Mouse (Mus musculus) forebrain, embryonic 13.5 days (tissue): Measurements from ENCODE around the gene Sncb. TPM values are rescaled to one million over a fixed set of nuclear protein-coding genes. Genes with fewer than 3 reads are reported as not detected.

Experiments used
- ATAC-seq: fragments of 200-750 bp; cut with Nextera tagmentation; 2 replicates; pipeline ENCODE4 v1.8.0; 2017
- H3K27ac ChIP-seq: fragments of 300-500 bp; sonication (generic); 2 replicates; pipeline ENCODE4 v1.5.1; 2015; ENCODE audit warnings: inconsistent platforms, mild to moderate bottlenecking, moderate library complexity
- H3K27me3 ChIP-seq: fragments of 300-500 bp; sonication (generic); 2 replicates; pipeline ENCODE4 v1.6.1; 2015; ENCODE audit warnings: mild to moderate bottlenecking, inconsistent platforms
- H3K36me3 ChIP-seq: fragments of 300-500 bp; sonication (generic); 2 replicates; pipeline ENCODE4 v1.6.1; 2015; ENCODE audit warnings: mild to moderate bottlenecking, inconsistent platforms; ENCODE audit not compliant: poor library complexity, severe bottlenecking
- H3K4me1 ChIP-seq: fragments of 300-500 bp; sonication (generic); 2 replicates; pipeline ENCODE4 v1.6.1; 2015; ENCODE audit warnings: inconsistent platforms
- H3K4me2 ChIP-seq: fragments of 300-500 bp; sonication (generic); 2 replicates; pipeline ENCODE4 v1.6.1; 2015; ENCODE audit warnings: inconsistent platforms, mild to moderate bottlenecking, moderate library complexity
- H3K4me3 ChIP-seq: fragments of 300-500 bp; sonication (generic); 2 replicates; pipeline ENCODE4 v1.5.1; 2015; ENCODE audit warnings: mild to moderate bottlenecking, inconsistent platforms
- H3K9ac ChIP-seq: fragments of 300-500 bp; sonication (generic); 2 replicates; pipeline ENCODE4 v1.6.1; 2015; ENCODE audit warnings: mild to moderate bottlenecking, inconsistent platforms
- H3K9me3 ChIP-seq: fragments of 300-500 bp; sonication (generic); replicated peaks from 2 replicates; pipeline ENCODE4 v1.6.1; 2016; ENCODE audit warnings: inconsistent platforms
- WGBS: fragments of 180-500 bp; shearing (Covaris S2); methylation state at CpG from one replicate; pipeline ENCODE4 v1.1.7; 2015; 5-methylcytosine and 5-hydroxymethylcytosine counted together
- polyA plus RNA-seq: library from polyadenylated mRNA; unstranded; fragments of >200 nt; fragmentation: Nextera tagmentation; extraction: Ambion mirVana; gene quantifications from 2 replicates; pipeline ENCODE4 v1.2.1, GENCODE M21; 2015

The Sncb gene
- polyA plus RNA-seq, 1 experiment from 2014 or later, result 9.1 TPM

GRCm38 (mm10) chr13:54765281-54766191 lies 859 bp downstream of the Sncb start:
- Histone ChIP-seq H3K36me3 (no peaks in the 10 kb centered on the region), H3K27me3 (peaks cover 70% of the 10 kb centered on the region), H3K9me3 (no peaks in the 10 kb centered on the region), H3K27ac (no peak overlapping the region), H3K4me3 (peak overlapping the region; percentile 51), H3K9ac (peak overlapping the region; percentile 68), H3K4me2 (peak overlapping the region; percentile 88), H3K4me1 (peaks cover 29% of the 10 kb centered on the region)
- ATAC-seq, result peak; percentile 34
- 4% methylated on average over 44 of the region's 44 CpGs for WGBS

GRCm38 (mm10) chr13:54760906-54761305 lies 5.5 kb downstream of the Sncb start:
- peaks cover 58% of the 10 kb centered on the region for H3K4me1 ChIP-seq
- H3K27ac ChIP-seq, result 0 out of 2 replicates have a peak overlapping the region, but pooled peaks have one; percentile 8
- H3K9ac ChIP-seq, result no peak overlapping the region
- H3K27me3 ChIP-seq, result peaks cover 61% of the 10 kb centered on the region
- no peaks in the 10 kb centered on the region for H3K9me3 ChIP-seq
- no peak for ATAC-seq
- H3K4me3 ChIP-seq, result no peak overlapping the region
- H3K36me3 ChIP-seq, result no peaks in the 10 kb centered on the region
- H3K4me2 ChIP-seq, result no peak overlapping the region
- WGBS, result 72% methylated on average over 7 of the region's 7 CpGs

GRCm38 (mm10) chr13:54760164-54760795 lies 6.1 kb downstream of the Sncb start:
- Histone ChIP-seq H3K4me2 (no peak overlapping the region), H3K36me3 (no peaks in the 10 kb centered on the region), H3K9ac (no peak overlapping the region), H3K9me3 (no peaks in the 10 kb centered on the region), H3K27me3 (peaks cover 54% of the 10 kb centered on the region), H3K4me3 (no peak overlapping the region), H3K4me1 (peaks cover 57% of the 10 kb centered on the region), H3K27ac (peak overlapping the region; percentile 31; the same call in 1 of the 2 replicates)
- 67% methylated on average over 8 of the region's 8 CpGs for WGBS
- no peak for ATAC-seq

- H3K4me1 ChIP-seq, result peaks cover 57% of the 10 kb centered on the region
- no peaks in the 10 kb centered on the region for H3K36me3 ChIP-seq
- ATAC-seq, result no peak
- H3K4me2 ChIP-seq, result peak overlapping the region; percentile 76
- H3K27me3 ChIP-seq, result peaks cover 47% of the 10 kb centered on the region
- H3K4me3 ChIP-seq, result no peak overlapping the region
- 3% methylated on average over 7 of the region's 7 CpGs for WGBS
- no peaks in the 10 kb centered on the region for H3K9me3 ChIP-seq
- H3K9ac ChIP-seq, result peak overlapping the region; percentile 61; the same call in 1 of the 2 replicates
- H3K27ac ChIP-seq, result no peak overlapping the region
Measured at GRCm38 (mm10) chr13:54759496-54759895, 6.9 kb downstream of the Sncb start.

GRCm38 (mm10) chr13:54758756-54759470 lies 7.5 kb downstream of the Sncb start:
- peak overlapping the region; percentile 76 for H3K4me2 ChIP-seq
- under 1% methylated on average over 29 of the region's 29 CpGs for WGBS
- H3K27me3 ChIP-seq, result peaks cover 41% of the 10 kb centered on the region
- H3K4me3 ChIP-seq, result peak overlapping the region; percentile 46
- H3K9me3 ChIP-seq, result no peaks in the 10 kb centered on the region
- H3K9ac ChIP-seq, result peak overlapping the region; percentile 61
- H3K27ac ChIP-seq, result peak overlapping the region; percentile 95
- no peaks in the 10 kb centered on the region for H3K36me3 ChIP-seq
- ATAC-seq, result no peak
- H3K4me1 ChIP-seq, result peaks cover 63% of the 10 kb centered on the region

GRCm38 (mm10) chr13:54758045-54758755 lies 8.2 kb downstream of the Sncb start:
- Histone ChIP-seq H3K27ac (peak overlapping the region; percentile 95), H3K9ac (peak overlapping the region; percentile 61), H3K4me3 (peak overlapping the region; percentile 46), H3K4me2 (peak overlapping the region; percentile 76), H3K9me3 (no peaks in the 10 kb centered on the region), H3K36me3 (no peaks in the 10 kb centered on the region), H3K4me1 (peaks cover 66% of the 10 kb centered on the region), H3K27me3 (peaks cover 34% of the 10 kb centered on the region)
- WGBS, result under 1% methylated on average over 43 of the region's 43 CpGs
- ATAC-seq, result peak; percentile 82

DNA sequence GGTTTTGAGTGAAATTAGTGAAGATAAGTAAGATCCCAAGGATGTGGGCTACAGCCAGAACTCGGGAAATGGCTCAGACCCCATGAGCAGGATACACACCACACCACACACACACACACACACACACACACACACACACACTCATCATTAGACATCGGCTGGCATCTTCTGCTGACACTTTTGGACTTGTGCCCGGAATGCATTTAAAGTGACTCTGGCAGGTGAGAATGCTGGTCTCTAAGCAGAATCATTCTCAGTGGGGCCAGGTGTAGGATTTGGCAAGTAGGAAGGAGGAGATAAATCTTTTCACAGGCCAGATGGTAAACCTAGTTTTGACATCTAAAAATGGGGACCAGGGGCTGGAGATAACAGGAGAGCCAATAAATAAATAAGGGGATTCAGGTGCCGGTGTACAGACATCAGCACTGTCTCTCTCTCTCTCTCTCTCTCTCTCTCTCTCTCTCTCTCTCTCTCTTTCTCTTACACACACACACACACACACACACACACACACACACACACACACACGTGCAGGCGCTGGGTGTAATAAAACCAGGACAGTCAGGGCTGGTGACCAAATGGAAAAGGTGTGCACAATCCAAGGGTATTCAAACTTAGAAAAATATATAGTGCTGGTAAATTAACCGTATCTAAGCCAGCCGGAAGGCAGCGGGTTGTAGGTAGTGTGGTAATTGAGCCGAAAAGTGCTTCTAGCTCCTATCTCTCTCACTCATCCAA lies 9.1 kb downstream of the Sncb start:
- Histone ChIP-seq H3K27ac (peak overlapping the region; percentile 95), H3K4me3 (peak overlapping the region; percentile 46), H3K27me3 (peaks cover 32% of the 10 kb centered on the region), H3K9ac (peak overlapping the region; percentile 61), H3K36me3 (no peaks in the 10 kb centered on the region), H3K9me3 (no peaks in the 10 kb centered on the region), H3K4me1 (peaks cover 76% of the 10 kb centered on the region), H3K4me2 (peak overlapping the region; percentile 76)
- 29% methylated on average over 10 of the region's 10 CpGs for WGBS
- peak; percentile 3; the same call in 1 of the 2 replicates for ATAC-seq

- Histone ChIP-seq H3K4me2 (no peak overlapping the region), H3K9ac (no peak overlapping the region), H3K27me3 (peaks cover 34% of the 10 kb centered on the region), H3K36me3 (no peaks in the 10 kb centered on the region), H3K27ac (peak overlapping the region; percentile 72; the same call in 1 of the 2 replicates), H3K9me3 (no peaks in the 10 kb centered on the region), H3K4me1 (peaks cover 76% of the 10 kb centered on the region), H3K4me3 (no peak overlapping the region)
- ATAC-seq, result no peak
- WGBS, result 87% methylated on average over 8 of the region's 8 CpGs
Measured at GRCm38 (mm10) chr13:54756156-54756712, 10.2 kb downstream of the Sncb start.

DNA sequence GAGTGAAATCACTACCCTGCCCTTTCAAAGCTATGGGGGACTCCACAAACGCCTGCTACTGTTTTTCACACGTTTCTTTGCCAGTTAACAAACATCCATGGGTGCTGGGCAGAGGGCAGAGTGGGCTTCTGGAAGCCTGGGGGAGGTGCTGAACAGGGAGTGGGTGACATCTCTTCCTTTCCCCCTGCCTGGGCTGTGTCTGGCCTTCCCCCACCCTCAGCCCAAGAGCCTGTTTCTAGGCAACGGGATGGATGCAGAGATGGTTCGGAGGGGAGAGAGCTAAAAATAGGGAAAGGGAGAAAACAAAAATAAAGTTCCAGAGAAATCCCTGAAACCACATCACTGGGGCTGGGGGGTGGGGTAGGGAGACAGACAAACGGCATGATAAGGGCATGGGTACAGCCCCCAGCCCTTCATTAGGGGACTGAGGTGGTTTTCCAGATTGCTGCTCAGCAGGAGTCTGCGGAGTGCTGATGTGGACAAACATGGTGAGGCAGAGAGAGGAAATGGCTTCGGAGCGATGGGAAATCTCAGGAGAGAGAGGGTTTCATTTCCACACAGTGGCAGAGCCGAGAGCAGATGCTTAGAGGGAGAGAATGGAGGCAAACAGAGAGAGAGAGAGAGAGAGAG lies 11.1 kb downstream of the Sncb start:
- Histone ChIP-seq H3K9ac (peak overlapping the region; percentile 31; the same call in 1 of the 2 replicates), H3K36me3 (no peaks in the 10 kb centered on the region), H3K4me1 (peaks cover 70% of the 10 kb centered on the region), H3K27me3 (peaks cover 35% of the 10 kb centered on the region), H3K27ac (peak overlapping the region; percentile 72), H3K4me3 (no peak overlapping the region), H3K4me2 (peak overlapping the region; percentile 25), H3K9me3 (no peaks in the 10 kb centered on the region)
- 22% methylated on average over 9 of the region's 9 CpGs for WGBS
- ATAC-seq, result no peak
